Mouse (Mus musculus) mouse embryonic stem cell (cell line): ENCODE measurements at regions not wholly inside any gene's neighbourhood (a gene's known extent, or its start where the extent isn't known, plus 50 kb on each side); places are given as distances from the start of the nearest gene placed in this dataset.

ENCODE experiments used
- in situ Hi-C, 2 experiments: fragments of 300-500 bp; cut with MboI; formaldehyde crosslinking; loops; 1 replicate in 1 of 2; 3 replicates in 1 of 2; pipeline ENCODE4 v1.14.3; 2019 to 2020; ENCODE audit warnings: low sequenced_read_pairs in 2 of 2, low pct_unique_long_range_greater_than_20kb in 1 of 2, mixed read lengths in 1 of 2; ENCODE audit not compliant: unreplicated experiment in 1 of 2

- in situ Hi-C loops, result no loop called here
These were observed 135.4 kb upstream of the Irx3 start for GRCm38 (mm10) chr8:91937227-91937626.

GRCm38 (mm10) chr8:91930520-91930919, 128.7 kb upstream of the Irx3 start:
- in situ Hi-C loops, result no loop called here

GRCm38 (mm10) chr8:91925968-91926524, 124.2 kb upstream of the Irx3 start:
- in situ Hi-C loops, result no loop called here

GRCm38 (mm10) chr8:91924152-91924551, 122.3 kb upstream of the Irx3 start:
- in situ Hi-C loops, result no loop called here

- in situ Hi-C loops, result no loop called here
These were observed 120.5 kb upstream of the Irx3 start for GRCm38 (mm10) chr8:91922211-91922874.

GRCm38 (mm10) chr8:91917834-91918233, 116.0 kb upstream of the Irx3 start:
- in situ Hi-C loops, result no loop called here

GRCm38 (mm10) chr8:91913971-91914370, 112.1 kb upstream of the Irx3 start:
- in situ Hi-C loops, result no loop called here

- in situ Hi-C loops, result no loop called here
These were observed 111.3 kb upstream of the Irx3 start for GRCm38 (mm10) chr8:91913121-91913520.

- in situ Hi-C loops, result no loop called here
These were observed 107.9 kb upstream of the Irx3 start for GRCm38 (mm10) chr8:91909637-91910383.

- in situ Hi-C loops, result no loop called here
These were observed 107.0 kb upstream of the Irx3 start for GRCm38 (mm10) chr8:91908731-91909353.

- in situ Hi-C loops, result no loop called here
These were observed 105.3 kb upstream of the Irx3 start for GRCm38 (mm10) chr8:91907178-91907577.

GRCm38 (mm10) chr8:91901525-91902281, 99.8 kb upstream of the Irx3 start:
- in situ Hi-C loops, result no loop called here

GRCm38 (mm10) chr8:91899747-91900146, 97.9 kb upstream of the Irx3 start:
- in situ Hi-C loops, result no loop called here

GRCm38 (mm10) chr8:91897381-91897780, 95.5 kb upstream of the Irx3 start:
- in situ Hi-C loops, result no loop called here

GRCm38 (mm10) chr8:91895987-91896386, 94.1 kb upstream of the Irx3 start:
- in situ Hi-C loops, result no loop called here

GRCm38 (mm10) chr8:91884862-91885261, 83.0 kb upstream of the Irx3 start:
- in situ Hi-C loops, result no loop called here

- in situ Hi-C loops, result no loop called here
These were observed 82.5 kb upstream of the Irx3 start for GRCm38 (mm10) chr8:91884325-91884724.

GRCm38 (mm10) chr8:91883012-91883411, 81.1 kb upstream of the Irx3 start:
- in situ Hi-C loops, result no loop called here

GRCm38 (mm10) chr8:91878886-91879285, 77.0 kb upstream of the Irx3 start:
- in situ Hi-C loops, result no loop called here
